8 mouse cellular contexts compared by ENCODE assay signal in genomic region chr11:88973776-88974701, GRCm38 (mm10). TPM values are rescaled to one million over a fixed set of nuclear protein-coding genes. Genes with fewer than 3 reads are reported as not detected.
A peak's percentile ranks its signal among the peaks of the same experiment; 100 is the strongest.
DNase-seq lines count a peak whose midpoint lies in the region; ATAC-seq lines count a peak whose summit lies in the region.

No protein-coding gene starts in this region.

- 2% methylated on average over 58 of the region's 62 CpGs for WGBS in heart, embryonic 14.5 days
- WGBS in liver, embryonic 13.5 days (ENCODE audit: insufficient replicate concordance): 1% methylated on average over 62 of the region's 62 CpGs
- 2% methylated on average over 62 of the region's 62 CpGs for WGBS in stomach, embryonic 16.5 days

- peak overlapping the region; percentile 95 for H3K4me2 ChIP-seq in heart, embryonic 14.5 days (ENCODE audit: low read length)
- peak overlapping the region; percentile 81 for H3K4me2 ChIP-seq in liver, embryonic 13.5 days
- peak overlapping the region; percentile 74 for H3K4me2 ChIP-seq in stomach, embryonic 16.5 days (ENCODE audit: low read depth, low read length)

- H3K9ac ChIP-seq in heart, embryonic 14.5 days (ENCODE audit: low read length): peak overlapping the region; percentile 82
- peak overlapping the region; percentile 76 for H3K9ac ChIP-seq in liver, embryonic 13.5 days
- H3K9ac ChIP-seq in stomach, embryonic 16.5 days (ENCODE audit: low read length): peak overlapping the region; percentile 83

- peaks cover 4% of the 10 kb centered on the region; the same call in 1 of the 2 replicates for H3K4me1 ChIP-seq in brown adipose tissue, adult 24 weeks (ENCODE audit: control insufficient read depth, insufficient read depth, insufficient read length, low read length)
- H3K4me1 ChIP-seq in heart, embryonic 14.5 days (ENCODE audit: control insufficient read depth in 2 of 2, insufficient read depth in 2 of 2, low read length in 2 of 2): peaks cover 6% of the 10 kb centered on the region in 2 experiments; a peak in 3 of 4 replicates
- peaks cover 9% of the 10 kb centered on the region for H3K4me1 ChIP-seq in liver, embryonic 13.5 days (replicated peaks)
- H3K4me1 ChIP-seq in stomach, embryonic 16.5 days (ENCODE audit: control insufficient read depth, insufficient read depth, low read length): 0 out of 2 replicates have a peak, but pooled peaks cover 4% of the 10 kb centered on the region

- H3K27ac ChIP-seq in brown adipose tissue, adult 24 weeks (replicated peaks; ENCODE audit: low read depth, low read length): peak overlapping the region; percentile 75
- H3K27ac ChIP-seq in heart, embryonic 14.5 days (replicated peaks in 1 of 2; ENCODE audit: control insufficient read depth in 1 of 2, insufficient read depth in 1 of 2, low read depth in 2 of 2, low read length in 2 of 2): peak overlapping the region; percentile 69 to 85
- peak overlapping the region; percentile 65; the same call in 1 of the 2 replicates for H3K27ac ChIP-seq in liver, embryonic 13.5 days
- H3K27ac ChIP-seq in stomach, embryonic 16.5 days (ENCODE audit: low read length): peak overlapping the region; percentile 73

- H3K27me3 ChIP-seq in heart, embryonic 14.5 days (ENCODE audit: control insufficient read depth, insufficient read depth, low read length): no peaks in the 10 kb centered on the region
- H3K27me3 ChIP-seq in liver, embryonic 13.5 days: no peaks in the 10 kb centered on the region
- no peaks in the 10 kb centered on the region for H3K27me3 ChIP-seq in stomach, embryonic 16.5 days (ENCODE audit: control insufficient read depth, insufficient read depth, low read length)

- no peaks in the 10 kb centered on the region for H3K36me3 ChIP-seq in heart, embryonic 14.5 days (ENCODE audit: control insufficient read depth, insufficient read depth, low read length)
- no peaks in the 10 kb centered on the region for H3K36me3 ChIP-seq in liver, embryonic 13.5 days
- no peaks in the 10 kb centered on the region for H3K36me3 ChIP-seq in stomach, embryonic 16.5 days (ENCODE audit: control insufficient read depth, insufficient read depth, low read length)

- peak; percentile 97 for DNase-seq in CD4-positive, CD25-positive, alpha-beta regulatory T cell, adult 2 months (ENCODE audit: low read depth, low spot score)
- DNase-seq in fat pad, adult 2 months (ENCODE audit: extremely low read depth, low read depth, low spot score): peak; percentile 31
- peak; percentile 95 for DNase-seq in kidney, postnatal 14 days
- DNase-seq in liver, embryonic 13.5 days: peak; percentile 84
- DNase-seq in neural tube, embryonic 10.5 days (ENCODE audit: extremely low spot score, low spot score): peak; percentile 93

- H3K9me3 ChIP-seq in heart, embryonic 14.5 days (ENCODE audit: control insufficient read depth, low read length): no peaks in the 10 kb centered on the region
- no peaks in the 10 kb centered on the region for H3K9me3 ChIP-seq in liver, embryonic 13.5 days (replicated peaks)
- no peaks in the 10 kb centered on the region for H3K9me3 ChIP-seq in stomach, embryonic 16.5 days (replicated peaks; ENCODE audit: control insufficient read depth, low read length)

- H3K4me3 ChIP-seq in brown adipose tissue, adult 24 weeks (ENCODE audit: insufficient read depth, low read depth, low read length): peak overlapping the region; percentile 88
- H3K4me3 ChIP-seq in heart, embryonic 14.5 days (ENCODE audit: control insufficient read depth in 1 of 2, insufficient read depth in 1 of 2, low read depth in 1 of 2, low read length in 2 of 2): peak overlapping the region; percentile 72 to 92
- H3K4me3 ChIP-seq in liver, embryonic 13.5 days (replicated peaks): peak overlapping the region; percentile 72
- H3K4me3 ChIP-seq in stomach, embryonic 16.5 days (replicated peaks; ENCODE audit: low read length): peak overlapping the region; percentile 68

- ATAC-seq in heart, embryonic 14.5 days (ENCODE audit: insufficient number of reproducible peaks, insufficient read depth, low FRiP score, low read depth): peak; percentile 52
- peak; percentile 81 for ATAC-seq in liver, embryonic 13.5 days (ENCODE audit: low read depth)
- ATAC-seq in stomach, embryonic 16.5 days (ENCODE audit: insufficient read depth, low FRiP score): peak; percentile 82

RNA-seq across cellular contexts. Expression of gene Coil, which starts 4.0 kb away (rescaled TPM):
- polyA plus RNA-seq in brown adipose tissue, adult 24 weeks (2012; ENCODE audit: insufficient read depth, insufficient read length, missing spikeins): 2.4 and 3.0 TPM in 2 replicates
- polyA plus RNA-seq in heart, embryonic 14.5 days (2014; fragmentation: Nextera tagmentation; extraction: Ambion mirVana): 6.5 and 6.6 TPM in 2 replicates
- 5.6 and 7.1 TPM in 2 replicates for polyA plus RNA-seq in liver, embryonic 13.5 days (2015; fragmentation: Nextera tagmentation; extraction: Ambion mirVana)
- polyA plus RNA-seq in stomach, embryonic 16.5 days (2015; fragmentation: Nextera tagmentation; extraction: Ambion mirVana): 10.1 and 10.7 TPM in 2 replicates

RNA-seq across cellular contexts. Expression of gene Elobl, which starts 7.3 kb away (rescaled TPM):
- not detected in 2 replicates for polyA plus RNA-seq in brown adipose tissue, adult 24 weeks (2012; ENCODE audit: insufficient read depth, insufficient read length, missing spikeins)
- polyA plus RNA-seq in heart, embryonic 14.5 days (2014; fragmentation: Nextera tagmentation; extraction: Ambion mirVana): not detected in 2 replicates
- not detected in 2 replicates for polyA plus RNA-seq in liver, embryonic 13.5 days (2015; fragmentation: Nextera tagmentation; extraction: Ambion mirVana)
- not detected in 2 replicates for polyA plus RNA-seq in stomach, embryonic 16.5 days (2015; fragmentation: Nextera tagmentation; extraction: Ambion mirVana)

RNA-seq across cellular contexts. Expression of gene Scpep1, which starts 18.8 kb away (rescaled TPM):
- 56.9 and 57.0 TPM in 2 replicates for polyA plus RNA-seq in brown adipose tissue, adult 24 weeks (2012; ENCODE audit: insufficient read depth, insufficient read length, missing spikeins)
- 48.0 and 49.9 TPM in 2 replicates for polyA plus RNA-seq in heart, embryonic 14.5 days (2014; fragmentation: Nextera tagmentation; extraction: Ambion mirVana)
- 40.4 and 47.1 TPM in 2 replicates for polyA plus RNA-seq in liver, embryonic 13.5 days (2015; fragmentation: Nextera tagmentation; extraction: Ambion mirVana)
- polyA plus RNA-seq in stomach, embryonic 16.5 days (2015; fragmentation: Nextera tagmentation; extraction: Ambion mirVana): 88.2 and 93.1 TPM in 2 replicates

RNA-seq across cellular contexts. Expression of gene Trim25, which starts 25.1 kb away (rescaled TPM):
- polyA plus RNA-seq in brown adipose tissue, adult 24 weeks (2012; ENCODE audit: insufficient read depth, insufficient read length, missing spikeins): 7.9 and 8.6 TPM in 2 replicates
- 15.9 and 16.7 TPM in 2 replicates for polyA plus RNA-seq in heart, embryonic 14.5 days (2014; fragmentation: Nextera tagmentation; extraction: Ambion mirVana)
- polyA plus RNA-seq in liver, embryonic 13.5 days (2015; fragmentation: Nextera tagmentation; extraction: Ambion mirVana): 18.0 and 20.6 TPM in 2 replicates
- 27.8 and 29.0 TPM in 2 replicates for polyA plus RNA-seq in stomach, embryonic 16.5 days (2015; fragmentation: Nextera tagmentation; extraction: Ambion mirVana)

Comparison
In these comparisons a context has a peak if more than half of its experiments do, and no peak if none do; other contexts are left out.
1. Peak in every context shown above with its lines: DNase-seq, ATAC-seq, H3K4me3 ChIP-seq and H3K27ac ChIP-seq.
2. DNase-seq: peak in every context shown above with its lines; median percentile 97 in CD4-positive, CD25-positive, alpha-beta regulatory T cell, adult 2 months; 95 in kidney, postnatal 14 days; 93 in neural tube, embryonic 10.5 days; 84 in liver, embryonic 13.5 days; 31 in fat pad, adult 2 months.